Mouse (Mus musculus) intestine, embryonic 16.5 days (tissue): Measurements from ENCODE around the gene Car6. TPM values are rescaled to one million over a fixed set of nuclear protein-coding genes. Genes with fewer than 3 reads are reported as not detected.

ENCODE experiments used
- ATAC-seq: fragments of 200-750 bp; cut with Nextera tagmentation; 2 replicates; pipeline ENCODE4 v1.8.0; 2017; ENCODE audit warnings: moderate TSS enrichment, moderate library complexity
- H3K27ac ChIP-seq: fragments of 300-500 bp; sonication (generic); 2 replicates; pipeline ENCODE4 v1.5.1; 2014; ENCODE audit warnings: mild to moderate bottlenecking, low read length
- H3K27me3 ChIP-seq: fragments of 300-500 bp; sonication (generic); replicated peaks from 2 replicates; pipeline ENCODE4 v1.6.1; 2014; ENCODE audit warnings: low read length, control low read depth, mixed read lengths; ENCODE audit not compliant: control insufficient read depth, insufficient read depth
- H3K36me3 ChIP-seq: fragments of 300-500 bp; sonication (generic); 2 replicates; pipeline ENCODE4 v1.6.1; 2014; ENCODE audit warnings: low read length, control low read depth; ENCODE audit not compliant: control insufficient read depth, insufficient read depth
- H3K4me1 ChIP-seq: fragments of 300-500 bp; sonication (generic); 2 replicates; pipeline ENCODE4 v1.6.1; 2014; ENCODE audit warnings: low read length, control low read depth, mixed read lengths; ENCODE audit not compliant: control insufficient read depth, insufficient read depth
- H3K4me2 ChIP-seq: fragments of 300-500 bp; sonication (generic); 2 replicates; pipeline ENCODE4 v1.6.1; 2014; ENCODE audit warnings: low read depth, low read length, control low read depth
- H3K4me3 ChIP-seq: fragments of 300-500 bp; sonication (generic); 2 replicates; pipeline ENCODE4 v1.5.1; 2014; ENCODE audit warnings: mild to moderate bottlenecking, low read length
- H3K9ac ChIP-seq: fragments of 300-500 bp; sonication (generic); 2 replicates; pipeline ENCODE4 v1.6.1; 2014; ENCODE audit warnings: low read depth, low read length
- H3K9me3 ChIP-seq: fragments of 300-500 bp; sonication (generic); 2 replicates; pipeline ENCODE4 v1.6.1; 2016; ENCODE audit warnings: low read length, control low read depth; ENCODE audit not compliant: control insufficient read depth
- WGBS: fragments of 180-500 bp; shearing (Covaris S2); extraction: QIAGEN DNeasy Blood & Tissue Kit; methylation state at CpG from one replicate; pipeline ENCODE4 v1.1.7; 2014; 5-methylcytosine and 5-hydroxymethylcytosine counted together
- polyA plus RNA-seq: library from polyadenylated mRNA; unstranded; fragments of >200 nt; fragmentation: Nextera tagmentation; extraction: Ambion mirVana; gene quantifications from 2 replicates; pipeline ENCODE4 v1.2.1, GENCODE M21; 2015

The Car6 gene
- polyA plus RNA-seq, 1 experiment from 2014 or later: not detected

GRCm38 (mm10) chr4:150231871-150232270 is 30.7 kb upstream of the Car6 start:
- Histone ChIP-seq H3K4me3 (no peak overlapping the region), H3K9me3 (no peaks in the 10 kb centered on the region), H3K4me1 (peaks cover 7% of the 10 kb centered on the region), H3K9ac (no peak overlapping the region), H3K27me3 (no peaks in the 10 kb centered on the region), H3K4me2 (no peak overlapping the region), H3K27ac (no peak overlapping the region), H3K36me3 (no peaks in the 10 kb centered on the region)
- WGBS: 55% methylated on average over 8 of the region's 8 CpGs
- no peak for ATAC-seq

GRCm38 (mm10) chr4:150230460-150231407 is 29.6 kb upstream of the Car6 start:
- WGBS: 36% methylated on average over 21 of the region's 21 CpGs
- H3K4me1 ChIP-seq: peaks cover 7% of the 10 kb centered on the region
- no peak overlapping the region for H3K4me2 ChIP-seq
- H3K27me3 ChIP-seq: no peaks in the 10 kb centered on the region
- H3K9ac ChIP-seq: no peak overlapping the region
- no peaks in the 10 kb centered on the region for H3K9me3 ChIP-seq
- H3K4me3 ChIP-seq: no peak overlapping the region
- H3K36me3 ChIP-seq: no peaks in the 10 kb centered on the region
- no peak overlapping the region for H3K27ac ChIP-seq
- ATAC-seq: no peak

- no peak overlapping the region for H3K9ac ChIP-seq
- ATAC-seq: no peak
Measured at GRCm38 (mm10) chr4:150229747-150230390, 28.7 kb upstream of the Car6 start.

GRCm38 (mm10) chr4:150228581-150229348 is 27.6 kb upstream of the Car6 start:
- 42% methylated on average over 7 of the region's 7 CpGs for WGBS
- Histone ChIP-seq H3K4me3 (no peak overlapping the region), H3K27me3 (no peaks in the 10 kb centered on the region), H3K4me1 (peaks cover 7% of the 10 kb centered on the region), H3K4me2 (no peak overlapping the region), H3K9me3 (no peaks in the 10 kb centered on the region), H3K9ac (no peak overlapping the region), H3K27ac (no peak overlapping the region), H3K36me3 (no peaks in the 10 kb centered on the region)
- no peak for ATAC-seq

More at GRCm38 (mm10) chr4:150229747-150230390, 28.7 kb upstream of the Car6 start:
- Histone ChIP-seq H3K27ac (no peak overlapping the region), H3K36me3 (no peaks in the 10 kb centered on the region), H3K9me3 (no peaks in the 10 kb centered on the region), H3K4me3 (no peak overlapping the region), H3K4me2 (no peak overlapping the region), H3K27me3 (no peaks in the 10 kb centered on the region), H3K4me1 (peaks cover 7% of the 10 kb centered on the region)
- WGBS: 52% methylated on average over 7 of the region's 15 CpGs

GRCm38 (mm10) chr4:150226818-150227688 is 25.9 kb upstream of the Car6 start:
- WGBS: 54% methylated on average over 7 of the region's 7 CpGs
- Histone ChIP-seq H3K4me3 (no peak overlapping the region), H3K9me3 (no peaks in the 10 kb centered on the region), H3K4me2 (no peak overlapping the region), H3K27me3 (no peaks in the 10 kb centered on the region), H3K27ac (no peak overlapping the region), H3K36me3 (no peaks in the 10 kb centered on the region), H3K4me1 (peaks cover 7% of the 10 kb centered on the region), H3K9ac (no peak overlapping the region)
- ATAC-seq: no peak

GRCm38 (mm10) chr4:150225700-150226099 is 24.6 kb upstream of the Car6 start:
- WGBS: 79% methylated on average over 1 of the region's 1 CpGs
- H3K9ac ChIP-seq: no peak overlapping the region
- H3K27ac ChIP-seq: no peak overlapping the region
- no peaks in the 10 kb centered on the region for H3K9me3 ChIP-seq
- H3K36me3 ChIP-seq: no peaks in the 10 kb centered on the region
- H3K4me3 ChIP-seq: no peak overlapping the region
- no peak for ATAC-seq
- H3K4me1 ChIP-seq: peaks cover 7% of the 10 kb centered on the region
- H3K27me3 ChIP-seq: no peaks in the 10 kb centered on the region
- H3K4me2 ChIP-seq: no peak overlapping the region

- WGBS: 83% methylated on average over 4 of the region's 4 CpGs
- H3K9ac ChIP-seq: no peak overlapping the region
- no peak overlapping the region for H3K4me3 ChIP-seq
- no peak overlapping the region for H3K27ac ChIP-seq
- no peaks in the 10 kb centered on the region for H3K9me3 ChIP-seq
- H3K27me3 ChIP-seq: no peaks in the 10 kb centered on the region
- ATAC-seq: no peak
- no peak overlapping the region for H3K4me2 ChIP-seq
- peaks cover 7% of the 10 kb centered on the region for H3K4me1 ChIP-seq
- H3K36me3 ChIP-seq: no peaks in the 10 kb centered on the region
Measured at GRCm38 (mm10) chr4:150223830-150224229, 22.7 kb upstream of the Car6 start.

GRCm38 (mm10) chr4:150221017-150221640 is 20.0 kb upstream of the Car6 start:
- Histone ChIP-seq H3K27ac (peak overlapping the region; percentile 84), H3K4me2 (peak overlapping the region; percentile 61), H3K27me3 (no peaks in the 10 kb centered on the region), H3K9ac (peak overlapping the region; percentile 48), H3K36me3 (no peaks in the 10 kb centered on the region), H3K9me3 (no peaks in the 10 kb centered on the region), H3K4me1 (peaks cover 7% of the 10 kb centered on the region; the same call in 1 of the 2 replicates), H3K4me3 (peak overlapping the region; percentile 34)
- peak; percentile 81 for ATAC-seq
- WGBS: 49% methylated on average over 10 of the region's 10 CpGs
